Mouse (Mus musculus): ENCODE results near the gene Med12l.

The Med12l gene

GRCm38 (mm10) chr3:59248031-59248430 is 242.4 kb downstream of the Med12l start:
- no peak for DNase-seq (ENCODE audit: low read depth)

- no peak for DNase-seq (ENCODE audit: low read depth)
These were observed 244.8 kb downstream of the Med12l start for GRCm38 (mm10) chr3:59250454-59250853.

GRCm38 (mm10) chr3:59257740-59258664 is 252.4 kb downstream of the Med12l start:
- no peak for DNase-seq (ENCODE audit: low read depth)

- no peak for DNase-seq (ENCODE audit: low read depth)
These were observed 255.1 kb downstream of the Med12l start for GRCm38 (mm10) chr3:59260745-59261144.

GRCm38 (mm10) chr3:59261709-59262472 is 256.3 kb downstream of the Med12l start:
- DNase-seq (ENCODE audit: low read depth), result no peak

GRCm38 (mm10) chr3:59262704-59263103 is 257.1 kb downstream of the Med12l start, which contains the start of gene P2ry12:
TSS of gene P2ry12 (minus strand) at chr3:59262871.
- no peak for DNase-seq (ENCODE audit: low read depth)

GRCm38 (mm10) chr3:59263417-59263816 is 257.8 kb downstream of the Med12l start:
- no peak for DNase-seq (ENCODE audit: low read depth)

GRCm38 (mm10) chr3:59263988-59264387 is 258.4 kb downstream of the Med12l start:
- DNase-seq (ENCODE audit: low read depth), result no peak

GRCm38 (mm10) chr3:59270811-59271210 is 265.2 kb downstream of the Med12l start:
- DNase-seq (ENCODE audit: low read depth), result no peak

GRCm38 (mm10) chr3:59277502-59278253 is 272.1 kb downstream of the Med12l start:
- no peak for DNase-seq (ENCODE audit: low read depth)

- no peak for DNase-seq (ENCODE audit: low read depth)
These were observed 272.6 kb downstream of the Med12l start for GRCm38 (mm10) chr3:59278254-59278533.

GRCm38 (mm10) chr3:59278620-59279019 is 273.0 kb downstream of the Med12l start:
- DNase-seq (ENCODE audit: low read depth), result no peak

- no peak for DNase-seq (ENCODE audit: low read depth)
These were observed 284.9 kb downstream of the Med12l start for GRCm38 (mm10) chr3:59290551-59290950.

- no peak for DNase-seq (ENCODE audit: low read depth)
These were observed 288.0 kb downstream of the Med12l start for GRCm38 (mm10) chr3:59293437-59294199.

- DNase-seq (ENCODE audit: low read depth), result no peak
These were observed 290.3 kb downstream of the Med12l start for GRCm38 (mm10) chr3:59295699-59296562.

GRCm38 (mm10) chr3:59296563-59297130 is 291.0 kb downstream of the Med12l start:
- no peak for DNase-seq (ENCODE audit: low read depth)

- no peak for DNase-seq (ENCODE audit: low read depth)
These were observed 292.0 kb downstream of the Med12l start for GRCm38 (mm10) chr3:59297653-59298052.

GRCm38 (mm10) chr3:59304944-59305343 is 299.3 kb downstream of the Med12l start:
- DNase-seq (ENCODE audit: low read depth), result no peak

GRCm38 (mm10) chr3:59305518-59305917 is 299.9 kb downstream of the Med12l start:
- no peak for DNase-seq (ENCODE audit: low read depth)

GRCm38 (mm10) chr3:59312610-59313009 is 307.0 kb downstream of the Med12l start:
- no peak for DNase-seq (ENCODE audit: low read depth)
